Mouse (Mus musculus): Measurements from ENCODE around the gene Slc41a2. TPM values are rescaled to one million over a fixed set of nuclear protein-coding genes. Genes with fewer than 3 reads are reported as not detected.
A peak's percentile ranks its signal among the peaks of the same experiment; 100 is the strongest.

The Slc41a2 gene
- polyA plus RNA-seq, 1 experiment, result 11.5 TPM

DNA sequence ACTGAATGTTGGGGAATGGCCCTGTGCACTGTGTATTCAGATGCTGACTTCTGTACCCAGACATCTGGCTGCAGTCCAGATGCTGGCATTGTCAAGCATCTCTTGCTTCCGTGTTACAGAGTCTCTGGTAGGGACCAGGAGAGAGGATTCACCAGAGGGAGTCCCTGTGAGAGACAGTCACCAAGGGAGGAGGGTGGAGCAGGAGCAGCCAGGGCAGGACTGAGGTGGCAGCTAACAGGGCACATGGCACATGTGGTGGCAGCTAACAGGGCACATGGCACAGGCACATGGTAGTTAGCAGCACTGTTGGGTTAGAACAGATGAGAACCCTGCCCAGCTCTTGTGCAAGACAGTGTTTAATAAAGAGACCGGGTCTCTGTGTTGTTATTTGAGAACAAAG, 73.6 kb downstream of the Slc41a2 start:
- no peak overlapping the region for H3K27ac ChIP-seq (ENCODE audit: insufficient read depth, low read depth, low read length)
- TF ChIP-seq POLR2A (IDR thresholded peaks at IDR 0.05; ENCODE audit: low read depth, low read length), result no peak
- no peak for TF ChIP-seq CTCF (IDR thresholded peaks at IDR 0.05; ENCODE audit: extremely low read depth, insufficient read length, insufficient replicate concordance, low read depth, low read length)
- 39% methylated on average over 2 of the region's 2 CpGs for WGBS
- H3K4me3 ChIP-seq (ENCODE audit: low read depth, low read length), result no peak overlapping the region
- 0 out of 2 replicates have a peak, but pooled peaks cover 2% of the 10 kb centered on the region for H3K4me1 ChIP-seq (ENCODE audit: control insufficient read depth, insufficient read depth, insufficient read length, low read length)
- H3K27me3 ChIP-seq (ENCODE audit: control insufficient read depth, insufficient read depth, low read length), result no peaks in the 10 kb centered on the region
- no peaks in the 10 kb centered on the region for H3K36me3 ChIP-seq (ENCODE audit: control insufficient read depth, insufficient read depth, low read length)

- TF ChIP-seq POLR2A (IDR thresholded peaks at IDR 0.05; ENCODE audit: low read depth, low read length) (no peak), CTCF (IDR thresholded peaks at IDR 0.05; ENCODE audit: extremely low read depth, insufficient read length, insufficient replicate concordance, low read depth, low read length) (no peak)
- Histone ChIP-seq H3K4me3 (ENCODE audit: low read depth, low read length) (no peak overlapping the region), H3K27ac (ENCODE audit: insufficient read depth, low read depth, low read length) (no peak overlapping the region), H3K36me3 (ENCODE audit: control insufficient read depth, insufficient read depth, low read length) (no peaks in the 10 kb centered on the region), H3K4me1 (ENCODE audit: control insufficient read depth, insufficient read depth, insufficient read length, low read length) (0 out of 2 replicates have a peak, but pooled peaks cover 2% of the 10 kb centered on the region), H3K27me3 (ENCODE audit: control insufficient read depth, insufficient read depth, low read length) (no peaks in the 10 kb centered on the region)
- WGBS, result 35% methylated on average over 4 of the region's 4 CpGs
Measured at GRCm38 (mm10) chr10:83261264-83261663, 76.4 kb downstream of the Slc41a2 start.

DNA sequence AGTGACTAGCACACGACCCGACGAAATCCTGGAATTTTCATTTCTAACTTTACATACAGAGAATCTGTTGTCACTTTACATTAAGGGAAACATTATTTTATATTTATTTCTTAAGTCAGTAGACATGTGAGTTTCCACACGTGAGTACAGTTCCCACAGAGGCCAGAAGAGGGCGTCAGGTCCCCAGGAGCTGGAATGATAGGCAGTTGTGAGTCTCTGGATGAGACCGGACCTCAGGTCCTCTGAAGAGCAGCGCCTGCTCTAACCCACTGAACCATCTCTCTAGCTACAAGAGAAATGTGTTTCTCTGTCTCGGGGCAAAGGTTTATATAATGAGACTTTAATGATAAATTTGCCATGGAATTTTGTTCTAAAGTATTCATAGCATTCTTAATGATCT, 86.3 kb downstream of the Slc41a2 start:
- H3K27ac ChIP-seq (ENCODE audit: insufficient read depth, low read depth, low read length), result no peak overlapping the region
- WGBS, result 75% methylated on average over 8 of the region's 8 CpGs

DNA sequence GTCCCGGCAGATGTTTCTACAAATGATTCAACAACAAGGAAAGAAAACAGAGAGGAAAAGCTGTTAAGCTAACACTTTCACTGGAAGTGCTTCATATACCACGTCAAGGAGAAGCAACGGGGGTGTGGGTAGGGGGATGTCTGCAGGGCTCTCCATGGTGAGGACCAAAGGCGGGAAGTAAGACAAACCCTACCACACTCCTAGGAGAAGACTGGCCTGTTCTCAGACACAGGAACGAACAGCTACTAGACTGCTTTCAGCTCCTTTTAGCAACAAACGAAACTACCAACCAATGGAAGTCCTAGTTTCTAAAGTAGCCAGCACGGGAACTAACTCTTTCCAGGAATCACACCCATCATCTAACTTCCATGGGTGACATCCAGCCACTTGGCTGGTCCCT, 89.6 kb downstream of the Slc41a2 start:
- 73% methylated on average over 7 of the region's 7 CpGs for WGBS
- TF ChIP-seq POLR2A (IDR thresholded peaks at IDR 0.05; ENCODE audit: low read depth, low read length) (no peak), CTCF (IDR thresholded peaks at IDR 0.05; ENCODE audit: extremely low read depth, insufficient read length, insufficient replicate concordance, low read depth, low read length) (no peak)
- H3K27me3 ChIP-seq (ENCODE audit: control insufficient read depth, insufficient read depth, low read length), result no peaks in the 10 kb centered on the region

More for the DNA sequence above, 86.3 kb downstream of the Slc41a2 start:
- H3K36me3 ChIP-seq (ENCODE audit: control insufficient read depth, insufficient read depth, low read length), result peaks cover 4% of the 10 kb centered on the region
- H3K4me1 ChIP-seq (ENCODE audit: control insufficient read depth, insufficient read depth, insufficient read length, low read length), result no peaks in the 10 kb centered on the region
- no peak overlapping the region for H3K4me3 ChIP-seq (ENCODE audit: low read depth, low read length)
- TF ChIP-seq CTCF (IDR thresholded peaks at IDR 0.05; ENCODE audit: extremely low read depth, insufficient read length, insufficient replicate concordance, low read depth, low read length) (peak; percentile 55; the same call in 1 of the 2 replicates), POLR2A (IDR thresholded peaks at IDR 0.05; ENCODE audit: low read depth, low read length) (no peak)
- no peaks in the 10 kb centered on the region for H3K27me3 ChIP-seq (ENCODE audit: control insufficient read depth, insufficient read depth, low read length)

DNA sequence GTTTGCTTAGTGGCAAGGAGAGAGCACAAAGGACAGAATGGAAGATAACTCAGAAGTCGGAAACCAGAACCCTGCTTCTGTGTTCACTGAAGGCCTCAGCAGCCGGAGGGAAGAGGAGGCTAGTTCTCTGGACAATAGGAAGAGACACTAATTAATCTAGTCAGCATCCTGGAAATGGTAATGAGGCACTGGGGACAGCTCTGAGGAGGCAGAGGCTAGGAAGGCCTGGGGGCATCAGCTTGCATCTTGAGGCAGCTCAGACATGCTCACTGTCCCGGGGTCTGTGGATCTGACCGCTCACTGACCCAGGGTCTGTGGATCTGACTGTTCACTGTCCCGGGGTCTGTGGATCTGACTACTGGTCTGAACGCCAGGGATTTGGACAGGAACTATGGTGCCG, 92.0 kb downstream of the Slc41a2 start:
- H3K27me3 ChIP-seq (ENCODE audit: control insufficient read depth, insufficient read depth, low read length), result no peaks in the 10 kb centered on the region
- peaks cover 7% of the 10 kb centered on the region for H3K36me3 ChIP-seq (ENCODE audit: control insufficient read depth, insufficient read depth, low read length)
- 92% methylated on average over 7 of the region's 7 CpGs for WGBS
- peaks cover 5% of the 10 kb centered on the region for H3K4me1 ChIP-seq (ENCODE audit: control insufficient read depth, insufficient read depth, insufficient read length, low read length)
- H3K4me3 ChIP-seq (ENCODE audit: low read depth, low read length), result no peak overlapping the region
- no peak for TF ChIP-seq CTCF (IDR thresholded peaks at IDR 0.05; ENCODE audit: extremely low read depth, insufficient read length, insufficient replicate concordance, low read depth, low read length)
- no peak for TF ChIP-seq POLR2A (IDR thresholded peaks at IDR 0.05; ENCODE audit: low read depth, low read length)
- H3K27ac ChIP-seq (ENCODE audit: insufficient read depth, low read depth, low read length), result no peak overlapping the region

More for the DNA sequence above, 89.6 kb downstream of the Slc41a2 start:
- no peak overlapping the region for H3K27ac ChIP-seq (ENCODE audit: insufficient read depth, low read depth, low read length)
- H3K4me3 ChIP-seq (ENCODE audit: low read depth, low read length), result no peak overlapping the region
- peaks cover 5% of the 10 kb centered on the region for H3K36me3 ChIP-seq (ENCODE audit: control insufficient read depth, insufficient read depth, low read length)
- peaks cover 5% of the 10 kb centered on the region for H3K4me1 ChIP-seq (ENCODE audit: control insufficient read depth, insufficient read depth, insufficient read length, low read length)

- TF ChIP-seq POLR2A (IDR thresholded peaks at IDR 0.05; ENCODE audit: low read depth, low read length) (no peak), CTCF (IDR thresholded peaks at IDR 0.05; ENCODE audit: extremely low read depth, insufficient read length, insufficient replicate concordance, low read depth, low read length) (no peak)
- no peak overlapping the region for H3K4me3 ChIP-seq (ENCODE audit: low read depth, low read length)
- H3K27ac ChIP-seq (ENCODE audit: insufficient read depth, low read depth, low read length), result peak overlapping the region; percentile 80
- no peaks in the 10 kb centered on the region for H3K27me3 ChIP-seq (ENCODE audit: control insufficient read depth, insufficient read depth, low read length)
- peaks cover 3% of the 10 kb centered on the region; the same call in 1 of the 2 replicates for H3K36me3 ChIP-seq (ENCODE audit: control insufficient read depth, insufficient read depth, low read length)
- 28% methylated on average over 6 of the region's 6 CpGs for WGBS
- H3K4me1 ChIP-seq (ENCODE audit: control insufficient read depth, insufficient read depth, insufficient read length, low read length), result peaks cover 8% of the 10 kb centered on the region
Measured at GRCm38 (mm10) chr10:83244131-83244530, 93.6 kb downstream of the Slc41a2 start.

GRCm38 (mm10) chr10:83242106-83242686, 95.5 kb downstream of the Slc41a2 start:
- peaks cover 3% of the 10 kb centered on the region; the same call in 1 of the 2 replicates for H3K36me3 ChIP-seq (ENCODE audit: control insufficient read depth, insufficient read depth, low read length)
- 56% methylated on average over 11 of the region's 11 CpGs for WGBS
- no peak overlapping the region for H3K4me3 ChIP-seq (ENCODE audit: low read depth, low read length)
- H3K4me1 ChIP-seq (ENCODE audit: control insufficient read depth, insufficient read depth, insufficient read length, low read length), result peaks cover 9% of the 10 kb centered on the region
- TF ChIP-seq CTCF (IDR thresholded peaks at IDR 0.05; ENCODE audit: extremely low read depth, insufficient read length, insufficient replicate concordance, low read depth, low read length), result no peak
- TF ChIP-seq POLR2A (IDR thresholded peaks at IDR 0.05; ENCODE audit: low read depth, low read length), result no peak
- H3K27ac ChIP-seq (ENCODE audit: insufficient read depth, low read depth, low read length), result no peak overlapping the region
- H3K27me3 ChIP-seq (ENCODE audit: control insufficient read depth, insufficient read depth, low read length), result no peaks in the 10 kb centered on the region

All from small intestine, adult 2 months (tissue).